Mouse (Mus musculus) neural tube, embryonic 14.5 days (tissue): ENCODE data around the gene Plod2. TPM values are rescaled to one million over a fixed set of nuclear protein-coding genes. Genes with fewer than 3 reads are reported as not detected.

ENCODE experiments used
- ATAC-seq: fragments of 200-750 bp; cut with Nextera tagmentation; 2 replicates; pipeline ENCODE4 v1.8.0; 2017; ENCODE audit warnings: low read depth, mild to moderate bottlenecking, moderate TSS enrichment, moderate library complexity
- H3K27ac ChIP-seq: fragments of 300-500 bp; sonication (generic); 2 replicates; pipeline ENCODE4 v1.5.1; 2014; ENCODE audit warnings: low read depth, mild to moderate bottlenecking, control low read depth, low read length, moderate library complexity, mixed read lengths
- H3K27me3 ChIP-seq: fragments of 300-500 bp; sonication (generic); 2 replicates; pipeline ENCODE4 v1.6.1; 2014; ENCODE audit warnings: low read length; ENCODE audit not compliant: control insufficient read depth, insufficient read depth
- H3K36me3 ChIP-seq: fragments of 300-500 bp; sonication (generic); 2 replicates; pipeline ENCODE4 v1.6.1; 2014; ENCODE audit warnings: low read length, mixed read lengths; ENCODE audit not compliant: control insufficient read depth, insufficient read depth
- H3K4me1 ChIP-seq: fragments of 300-500 bp; sonication (generic); 2 replicates; pipeline ENCODE4 v1.6.1; 2014; ENCODE audit warnings: low read length; ENCODE audit not compliant: control insufficient read depth, insufficient read depth
- H3K4me2 ChIP-seq: fragments of 300-500 bp; sonication (generic); 2 replicates; pipeline ENCODE4 v1.6.1; 2014; ENCODE audit warnings: mild to moderate bottlenecking, low read depth, low read length, control low read depth
- H3K4me3 ChIP-seq: fragments of 300-500 bp; sonication (generic); 2 replicates; pipeline ENCODE4 v1.5.1; 2014; ENCODE audit warnings: low read depth, low read length, control low read depth, mixed read lengths
- H3K9ac ChIP-seq: fragments of 300-500 bp; sonication (generic); replicated peaks from 2 replicates; pipeline ENCODE4 v1.6.1; 2014; ENCODE audit warnings: low read depth, mild to moderate bottlenecking, control low read depth, low read length, mixed read lengths
- H3K9me3 ChIP-seq: fragments of 300-500 bp; sonication (generic); 2 replicates; pipeline ENCODE4 v1.6.1; 2016; ENCODE audit warnings: low read length; ENCODE audit not compliant: control insufficient read depth
- WGBS: fragments of 180-500 bp; shearing (Covaris S2); extraction: QIAGEN DNeasy Blood & Tissue Kit; methylation state at CpG from one replicate; pipeline ENCODE4 v1.1.7; 2014; 5-methylcytosine and 5-hydroxymethylcytosine counted together
- polyA plus RNA-seq: library from polyadenylated mRNA; unstranded; fragments of >200 nt; fragmentation: Nextera tagmentation; extraction: Ambion mirVana; gene quantifications from 2 replicates; pipeline ENCODE4 v1.2.1, GENCODE M21; 2014

Plod2 gene
- polyA plus RNA-seq, 1 experiment from 2014 or later: 13.0 TPM

GRCm38 (mm10) chr9:92621878-92622282 is 79.9 kb downstream of the Plod2 start:
- Histone ChIP-seq H3K4me3 (no peak overlapping the region), H3K27ac (no peak overlapping the region), H3K27me3 (no peaks in the 10 kb centered on the region), H3K9ac (no peak overlapping the region), H3K36me3 (no peaks in the 10 kb centered on the region), H3K4me1 (no peaks in the 10 kb centered on the region), H3K4me2 (no peak overlapping the region), H3K9me3 (no peaks in the 10 kb centered on the region)
- no peak for ATAC-seq
- WGBS: 70% methylated on average over 2 of the region's 2 CpGs

- 91% methylated on average over 3 of the region's 3 CpGs for WGBS
- no peak for ATAC-seq
- H3K4me3 ChIP-seq: no peak overlapping the region
Observed at GRCm38 (mm10) chr9:92634792-92635191, 92.8 kb downstream of the Plod2 start.

GRCm38 (mm10) chr9:92639200-92639897 is 97.3 kb downstream of the Plod2 start:
- ATAC-seq: no peak
- H3K27ac ChIP-seq: no peak overlapping the region
- WGBS: 86% methylated on average over 6 of the region's 6 CpGs
- no peaks in the 10 kb centered on the region for H3K36me3 ChIP-seq
- H3K4me2 ChIP-seq: no peak overlapping the region
- no peak overlapping the region for H3K4me3 ChIP-seq
- no peaks in the 10 kb centered on the region for H3K27me3 ChIP-seq
- no peaks in the 10 kb centered on the region for H3K4me1 ChIP-seq
- H3K9me3 ChIP-seq: no peaks in the 10 kb centered on the region
- H3K9ac ChIP-seq: no peak overlapping the region

More at GRCm38 (mm10) chr9:92634792-92635191, 92.8 kb downstream of the Plod2 start:
- Histone ChIP-seq H3K36me3 (no peaks in the 10 kb centered on the region), H3K4me1 (no peaks in the 10 kb centered on the region), H3K9ac (no peak overlapping the region), H3K9me3 (no peaks in the 10 kb centered on the region), H3K4me2 (no peak overlapping the region), H3K27me3 (no peaks in the 10 kb centered on the region), H3K27ac (no peak overlapping the region)

- Histone ChIP-seq H3K4me3 (no peak overlapping the region), H3K4me1 (no peaks in the 10 kb centered on the region), H3K4me2 (no peak overlapping the region), H3K9me3 (no peaks in the 10 kb centered on the region), H3K9ac (no peak overlapping the region), H3K27ac (no peak overlapping the region), H3K36me3 (no peaks in the 10 kb centered on the region), H3K27me3 (no peaks in the 10 kb centered on the region)
- WGBS: 78% methylated on average over 1 of the region's 1 CpGs
- no peak for ATAC-seq
Observed at GRCm38 (mm10) chr9:92641717-92642116, 99.7 kb downstream of the Plod2 start.

Other genes with a start within 250 kb of the Plod2 start
- not detected in 2 replicates for gene 1700057G04Rik, start 232.8 kb upstream of the Plod2 start, polyA plus RNA-seq
- gene Plscr4, start 84.8 kb upstream of the Plod2 start, polyA plus RNA-seq: 1.9 and 3.5 TPM in 2 replicates